Mouse (Mus musculus) liver, adult 10 weeks (tissue): ENCODE data around the gene Akr1c13. TPM values are rescaled to one million over a fixed set of nuclear protein-coding genes. Genes with fewer than 3 reads are reported as not detected.

Experiments used
- polyA plus RNA-seq: library from polyadenylated mRNA; stranded (reverse); fragments of 350-450 nt; fragmentation: Illumina TruSeq; extraction: RNeasy Lipid Tissue Mini Kit (QIAGEN cat#74804); gene quantifications from one replicate; pipeline ENCODE4 v1.2.3, GENCODE M21; 2014; ENCODE audit warnings: low read depth, low replicate concordance

Akr1c13 gene
- 295 TPM for polyA plus RNA-seq

DNA sequence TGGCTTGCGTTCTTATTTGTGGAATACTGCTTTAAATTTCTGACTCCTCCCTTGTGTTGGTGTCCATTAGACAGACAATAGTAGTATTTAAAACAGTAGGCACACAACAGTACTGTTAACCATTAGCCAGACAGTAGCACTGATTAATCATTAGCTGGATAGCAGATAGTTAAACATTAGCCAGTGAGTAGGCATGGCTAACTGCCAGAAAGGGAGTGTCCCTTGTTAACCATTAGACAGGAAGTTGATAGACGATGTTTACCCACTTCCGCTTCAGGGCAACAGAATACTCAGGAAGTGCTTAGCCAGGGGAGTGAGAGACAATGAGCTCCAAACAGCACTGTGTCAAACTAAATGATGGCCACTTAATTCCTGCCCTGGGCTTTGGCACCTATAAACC lies at the start of gene Akr1c13:
TSS of gene Akr1c13 (plus strand) at position 247 of the 400 bp plus-strand sequence.

DNA sequence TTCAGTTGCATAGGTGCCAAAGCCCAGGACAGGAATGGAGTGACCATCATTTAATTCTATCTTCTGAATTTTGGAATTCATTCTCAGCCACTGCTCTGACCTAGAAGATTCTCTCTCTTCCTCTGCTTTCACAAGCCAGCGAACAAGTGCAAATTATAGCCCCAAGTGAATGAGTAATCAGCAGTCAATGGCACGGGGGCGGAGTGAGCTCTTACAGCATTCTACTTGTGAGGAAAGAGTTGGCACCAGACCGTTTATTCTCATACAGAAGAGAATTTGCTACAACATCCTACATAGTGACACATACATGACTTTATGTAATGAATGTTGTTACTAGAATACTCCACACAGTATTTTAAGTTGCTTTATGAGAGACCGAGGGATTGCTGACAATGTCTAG lies 40.4 kb upstream of the Akr1c13 start, which contains the start of gene Akr1c18:
TSS of gene Akr1c18 (minus strand) at position 137 of the 400 bp plus-strand sequence.

DNA sequence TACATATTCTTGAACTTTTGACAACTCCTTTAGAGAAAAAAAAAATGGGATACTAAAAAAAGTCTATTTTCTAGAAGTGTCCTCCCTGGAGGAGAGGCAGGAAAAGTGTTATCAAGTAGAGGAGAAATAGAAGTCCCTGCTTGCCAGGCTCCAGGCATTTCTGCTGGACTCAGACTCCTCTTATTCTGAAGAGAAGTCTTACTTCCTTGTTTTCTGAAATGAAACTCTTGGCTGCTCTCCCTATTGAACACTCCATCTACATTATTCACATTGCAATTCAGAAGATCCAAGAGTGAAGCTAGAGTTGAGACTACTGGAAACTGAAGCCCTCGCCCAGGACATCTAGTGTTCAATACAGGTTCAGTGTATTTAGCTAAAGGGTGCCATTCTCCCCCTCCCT lies 37.5 kb downstream of the Akr1c13 start, which contains the start of gene Akr1c19:
TSS of gene Akr1c19 (plus strand) at position 260 of the 400 bp plus-strand sequence.

Other genes with a start within 250 kb of the Akr1c13 start
- gene Ucn3, start 245.8 kb upstream of the Akr1c13 start, polyA plus RNA-seq, result not detected
- gene Akr1c14, start 142.1 kb upstream of the Akr1c13 start, polyA plus RNA-seq, result 819 TPM
- 1.5 TPM for gene Akr1c18, start 40.5 kb upstream of the Akr1c13 start, polyA plus RNA-seq
- gene Akr1c19, start 37.5 kb downstream of the Akr1c13 start, polyA plus RNA-seq, result 220 TPM
- gene Akr1c12, start 88.3 kb downstream of the Akr1c13 start, polyA plus RNA-seq, result 182 TPM
- gene Akr1c6, start 243.2 kb downstream of the Akr1c13 start, polyA plus RNA-seq, result 3,950 TPM